Mouse (Mus musculus) right cerebral cortex, postnatal 36 days (tissue): ENCODE measurements around the gene Gpr85.
"Not testable (repeated sequence)": the region's sequence is repeated elsewhere in the genome, so short reads cannot be mapped to it uniquely, and the experiment has no call there.

Source experiments
- DNase-seq, 2 experiments: peaks; one replicate each; pipeline ENCODE4 v3.0.0; 2022; ENCODE audit warnings: low spot score in 2 of 2, mixed read lengths in 1 of 2

Gpr85 gene

GRCm38 (mm10) chr6:13839345-13840054, at the start of gene Gpr85:
TSS of gene Gpr85 (minus strand) at chr6:13839942.
- peak in 1 of 2 experiments; percentile 21 for DNase-seq

GRCm38 (mm10) chr6:13884877-13885592, 45.3 kb upstream of the Gpr85 start:
- DNase-seq = no peak

DNA sequence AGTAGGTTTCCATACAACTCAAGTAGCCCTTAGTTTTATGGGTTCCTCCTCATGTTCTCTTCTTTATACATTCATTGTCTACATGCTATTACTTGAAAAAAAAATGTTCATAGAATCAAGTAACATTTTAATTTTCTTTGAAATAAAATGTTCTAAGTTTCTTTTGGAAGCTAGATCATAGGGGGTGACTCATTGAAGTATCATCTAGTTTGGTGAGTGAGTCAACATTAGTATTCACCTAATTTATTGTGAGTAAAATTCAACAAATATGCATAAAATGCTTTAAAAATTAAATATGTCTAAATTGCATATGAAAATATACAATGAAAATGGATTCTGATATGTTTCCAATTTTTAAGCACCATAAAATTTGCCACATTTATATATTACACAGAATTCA, 43.2 kb upstream of the Gpr85 start:
- no peak for DNase-seq

GRCm38 (mm10) chr6:13873959-13874358, 34.2 kb upstream of the Gpr85 start:
- DNase-seq = no peak

DNA sequence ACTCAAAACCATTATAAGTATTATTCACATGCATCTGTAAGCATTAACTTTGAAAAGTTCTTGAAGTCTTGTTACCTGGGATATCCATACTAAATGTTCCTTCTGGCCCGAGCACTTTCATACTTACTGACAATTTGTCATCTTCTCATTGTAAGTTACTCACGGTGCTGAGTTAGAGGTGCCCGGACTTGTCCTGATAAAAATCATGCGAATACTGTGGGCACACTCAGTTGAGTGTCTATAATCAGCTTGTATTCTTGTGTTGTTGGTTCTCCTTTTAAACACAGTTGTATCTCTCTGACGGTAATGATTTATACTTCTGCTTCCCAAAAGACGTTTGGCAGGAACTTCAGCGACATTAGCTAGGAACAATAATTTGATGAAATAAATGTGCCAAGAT, 32.3 kb upstream of the Gpr85 start:
- no peak for DNase-seq

DNA sequence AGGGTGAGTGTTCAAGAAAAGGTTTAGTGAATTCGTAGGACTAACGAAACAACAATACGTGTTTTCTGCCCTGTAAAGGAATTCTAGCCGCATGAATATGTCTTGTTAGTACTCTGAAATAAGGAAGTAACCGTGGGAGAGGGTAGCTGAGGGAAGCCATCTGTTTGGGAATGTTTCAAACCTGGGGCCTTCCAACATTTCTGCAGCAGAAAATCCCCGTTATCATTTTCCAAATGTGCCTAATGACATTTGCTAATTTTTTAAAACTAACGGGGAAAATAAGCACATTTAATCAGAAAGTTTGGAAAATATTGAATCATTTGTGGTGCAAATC, 31.9 kb upstream of the Gpr85 start:
- no peak for DNase-seq

- peak; percentile 90 to 91 for DNase-seq
Measured at GRCm38 (mm10) chr6:13870919-13871624, 31.3 kb upstream of the Gpr85 start, which contains the start of gene 2610001J05Rik. TSS of gene 2610001J05Rik (minus strand) at chr6:13871518.

DNA sequence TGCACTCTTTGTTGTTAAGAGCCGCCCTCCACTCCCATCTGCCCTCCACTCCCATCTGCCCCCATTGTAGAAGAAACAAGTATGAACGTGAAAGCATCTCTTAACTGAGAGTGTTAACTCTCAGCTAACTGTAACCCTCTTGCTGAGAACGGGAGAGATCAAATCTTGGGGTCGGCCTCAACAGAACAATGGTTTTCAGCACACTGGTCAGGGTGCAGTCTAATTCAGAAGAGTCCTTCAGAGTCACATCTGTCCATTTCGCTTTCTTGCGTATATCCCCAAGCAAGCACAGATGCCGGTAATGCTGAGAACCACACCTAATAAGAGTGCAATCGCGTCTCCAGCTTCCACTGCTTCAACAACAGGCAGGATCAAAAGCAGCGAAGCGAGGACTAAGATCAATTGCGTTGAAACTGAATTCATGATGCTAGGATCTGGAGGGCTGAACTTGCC, 30.6 kb upstream of the Gpr85 start:
- DNase-seq = no peak

- DNase-seq = no peak
Measured at GRCm38 (mm10) chr6:13860596-13860995, 20.9 kb upstream of the Gpr85 start.

DNA sequence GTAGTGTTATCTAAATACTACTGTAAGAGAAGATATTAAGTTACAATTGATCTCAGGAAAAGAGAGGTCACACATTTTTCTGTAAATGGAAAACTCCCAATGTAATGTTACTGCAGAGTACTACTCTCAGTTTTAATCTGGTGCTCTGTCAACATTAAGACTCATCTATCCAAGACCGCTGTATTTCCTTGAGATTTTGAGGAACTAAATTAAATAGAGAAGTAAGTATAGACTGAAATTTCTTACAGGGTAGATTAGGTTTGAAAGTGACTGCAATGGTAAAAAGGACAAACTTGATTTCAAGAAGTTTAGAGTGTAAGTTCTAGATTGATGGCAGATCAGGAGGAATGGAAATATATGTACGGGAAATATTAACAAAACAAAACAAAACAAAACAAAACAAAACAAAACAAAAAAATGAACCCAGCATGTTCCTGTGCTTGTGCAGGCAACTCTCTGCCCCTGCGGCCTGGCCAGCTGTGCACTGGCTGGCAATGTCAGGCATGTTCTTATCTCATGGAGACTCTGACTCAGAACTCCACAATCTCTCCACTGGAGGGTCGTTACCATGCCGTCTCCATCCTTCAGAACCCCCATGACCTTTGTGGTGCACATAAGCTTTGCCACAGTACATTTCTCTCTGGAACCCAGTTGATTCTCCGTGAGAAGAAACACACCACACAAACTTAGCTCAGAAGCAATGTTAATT, 20.3 kb upstream of the Gpr85 start:
- DNase-seq = no peak

DNA sequence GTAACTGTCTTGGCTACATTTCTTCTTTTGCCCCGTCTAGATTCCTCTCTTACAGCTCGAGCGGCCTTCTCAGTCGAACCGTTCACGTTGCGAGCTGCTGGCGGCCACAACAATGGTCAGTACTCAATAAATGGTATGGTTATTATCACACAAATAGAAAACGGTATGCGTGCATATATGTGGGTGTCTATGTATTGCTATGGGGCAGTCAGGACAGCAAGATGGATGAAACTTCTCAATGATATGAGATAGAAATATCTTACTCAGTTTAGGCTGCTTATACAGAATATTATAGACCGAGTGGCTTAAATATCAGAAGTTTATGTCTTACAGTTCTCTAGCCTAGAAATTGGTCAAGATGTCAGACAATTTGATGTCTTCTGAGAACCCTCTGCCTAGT, 14.5 kb upstream of the Gpr85 start:
- no peak for DNase-seq

- no peak for DNase-seq
Measured at GRCm38 (mm10) chr6:13853244-13853643, 13.5 kb upstream of the Gpr85 start.

DNA sequence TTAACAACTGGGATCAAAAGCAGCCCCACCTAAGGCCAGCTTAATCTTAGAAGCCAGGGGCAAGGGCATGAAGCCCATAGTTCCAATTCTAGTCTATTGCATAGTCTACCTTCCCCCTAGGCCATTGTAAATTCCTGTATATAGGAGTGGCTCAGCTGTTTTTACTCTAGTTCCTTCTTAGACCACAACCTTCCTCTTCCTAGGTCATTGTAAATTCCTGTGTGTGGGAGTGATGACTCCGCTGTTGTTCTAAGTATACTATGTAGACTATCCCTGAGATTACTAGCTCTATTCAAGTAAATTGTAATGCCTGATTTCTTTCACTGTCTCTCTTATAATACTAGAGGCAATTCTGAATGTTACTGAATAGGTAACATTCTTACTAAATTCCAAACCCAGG, 6.3 kb upstream of the Gpr85 start:
- DNase-seq = not testable (repeated sequence)

- peak; percentile 78 to 80 for DNase-seq
Measured at GRCm38 (mm10) chr6:13838677-13839344, 931 bp downstream of the Gpr85 start.

- DNase-seq = peak in 1 of 2 experiments; percentile 4
Measured at GRCm38 (mm10) chr6:13837916-13838676, 1.6 kb downstream of the Gpr85 start.

- no peak for DNase-seq
Measured at GRCm38 (mm10) chr6:13836967-13837570, 2.7 kb downstream of the Gpr85 start.

DNA sequence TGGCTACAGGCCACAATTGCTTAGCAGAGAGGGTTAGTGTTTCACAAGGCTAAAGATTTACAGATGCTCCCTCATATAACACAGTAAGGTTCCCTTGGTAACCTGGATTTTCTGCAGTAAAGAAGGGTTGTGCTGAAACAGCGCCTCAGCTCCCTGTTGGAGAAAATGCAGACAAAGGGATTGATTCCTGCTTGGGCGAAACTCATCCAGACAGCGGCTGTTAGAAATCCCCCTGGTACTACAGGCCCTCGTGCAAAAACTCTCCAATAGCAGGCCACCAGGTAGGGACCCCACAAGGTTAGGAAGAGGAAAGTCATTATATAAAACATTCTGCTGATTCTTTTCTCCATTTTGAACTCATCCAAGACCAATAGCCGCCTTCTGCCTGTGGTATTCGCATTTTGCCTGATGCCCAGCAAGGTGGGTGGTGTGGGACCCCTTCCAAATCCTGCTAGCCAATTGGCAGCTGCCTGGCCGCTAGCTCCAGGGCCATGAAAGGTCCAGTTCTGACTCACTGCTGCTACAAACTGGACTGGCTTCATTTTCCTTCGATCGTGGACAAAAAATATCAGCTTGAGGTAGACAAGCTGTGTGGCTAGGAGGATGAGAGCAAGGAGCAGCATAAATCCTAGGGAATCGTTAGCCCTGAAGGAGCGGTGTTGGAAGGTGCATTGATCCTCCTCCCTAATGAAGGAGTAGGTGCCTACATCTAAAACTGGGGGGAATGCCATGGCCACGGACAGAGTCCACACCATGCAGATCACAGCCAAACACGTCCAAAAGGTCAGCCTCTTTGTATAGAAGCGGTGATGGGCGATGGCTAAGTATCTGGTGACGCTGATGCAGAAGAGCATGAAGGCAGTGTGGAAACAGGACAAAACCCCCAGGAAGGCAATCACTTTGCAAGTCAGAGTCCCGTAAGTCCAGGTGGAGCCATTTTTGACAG, 3.7 kb downstream of the Gpr85 start:
- DNase-seq = peak in 1 of 2 experiments; percentile 26

DNA sequence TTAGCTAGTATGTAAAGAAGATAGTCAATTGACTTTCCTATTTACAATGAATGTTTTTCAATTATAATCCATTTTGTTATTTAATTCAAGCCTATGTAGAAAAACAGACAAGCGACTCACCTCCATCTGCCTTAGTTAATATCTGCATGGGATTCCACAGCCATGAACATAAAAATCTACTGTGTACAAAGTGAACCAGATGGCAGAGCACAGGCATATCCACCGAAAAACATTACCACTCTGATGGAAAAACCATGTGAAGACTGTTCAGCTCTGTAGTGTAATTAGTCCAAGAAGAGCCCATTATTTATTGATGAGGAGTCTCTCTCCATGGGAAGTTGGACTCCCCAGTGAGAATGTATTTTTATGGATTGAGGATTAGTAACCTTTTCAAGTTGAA, 7.0 kb downstream of the Gpr85 start:
- DNase-seq = no peak

GRCm38 (mm10) chr6:13828877-13829276, 10.9 kb downstream of the Gpr85 start:
- no peak for DNase-seq
